Mouse (Mus musculus) kidney, embryonic 16.5 days (tissue): ENCODE results near the gene Cyct. TPM values are rescaled to one million over a fixed set of nuclear protein-coding genes. Genes with fewer than 3 reads are reported as not detected.

Source experiments
- ATAC-seq: fragments of 200-750 bp; cut with Nextera tagmentation; 2 replicates; pipeline ENCODE4 v1.8.0; 2017; ENCODE audit warnings: moderate TSS enrichment; ENCODE audit not compliant: low FRiP score, low TSS enrichment
- H3K27ac ChIP-seq: fragments of 300-500 bp; sonication (generic); 2 replicates; pipeline ENCODE4 v1.5.1; 2014; ENCODE audit warnings: low read length
- H3K27me3 ChIP-seq: fragments of 300-500 bp; sonication (generic); 2 replicates; pipeline ENCODE4 v1.6.1; 2014; ENCODE audit warnings: low read length, control low read depth, mixed read lengths; ENCODE audit not compliant: insufficient read depth
- H3K36me3 ChIP-seq: fragments of 300-500 bp; sonication (generic); 2 replicates; pipeline ENCODE4 v1.6.1; 2014; ENCODE audit warnings: low read length, control low read depth, mixed read lengths; ENCODE audit not compliant: insufficient read depth
- H3K4me1 ChIP-seq: fragments of 300-500 bp; sonication (generic); 2 replicates; pipeline ENCODE4 v1.6.1; 2014; ENCODE audit warnings: low read length, control low read depth, mixed read lengths; ENCODE audit not compliant: insufficient read depth
- H3K4me2 ChIP-seq: fragments of 300-500 bp; sonication (generic); replicated peaks from 2 replicates; pipeline ENCODE4 v1.6.1; 2014; ENCODE audit warnings: low read depth, low read length
- H3K4me3 ChIP-seq: fragments of 300-500 bp; sonication (generic); 2 replicates; pipeline ENCODE4 v1.5.1; 2014; ENCODE audit warnings: mild to moderate bottlenecking, low read length
- H3K9ac ChIP-seq: fragments of 300-500 bp; sonication (generic); replicated peaks from 2 replicates; pipeline ENCODE4 v1.6.1; 2014; ENCODE audit warnings: low read length
- H3K9me3 ChIP-seq: fragments of 300-500 bp; sonication (generic); 2 replicates; pipeline ENCODE4 v1.6.1; 2016; ENCODE audit warnings: low read length, control low read depth
- WGBS: fragments of 180-500 bp; shearing (Covaris S2); extraction: QIAGEN DNeasy Blood & Tissue Kit; methylation state at CpG from one replicate; pipeline ENCODE4 v1.1.7; 2014; 5-methylcytosine and 5-hydroxymethylcytosine counted together
- microRNA-seq: library from miRNA; unstranded; fragments of <30 nt; microRNA quantifications from one replicate; pipeline ENCODE4, GENCODE M21; 2016
- polyA plus RNA-seq: library from polyadenylated mRNA; unstranded; fragments of >200 nt; fragmentation: Nextera tagmentation; extraction: Ambion mirVana; gene quantifications from 2 replicates; pipeline ENCODE4 v1.2.1, GENCODE M21; 2015

Cyct gene
- polyA plus RNA-seq, 1 experiment from 2014 or later: not detected

DNA sequence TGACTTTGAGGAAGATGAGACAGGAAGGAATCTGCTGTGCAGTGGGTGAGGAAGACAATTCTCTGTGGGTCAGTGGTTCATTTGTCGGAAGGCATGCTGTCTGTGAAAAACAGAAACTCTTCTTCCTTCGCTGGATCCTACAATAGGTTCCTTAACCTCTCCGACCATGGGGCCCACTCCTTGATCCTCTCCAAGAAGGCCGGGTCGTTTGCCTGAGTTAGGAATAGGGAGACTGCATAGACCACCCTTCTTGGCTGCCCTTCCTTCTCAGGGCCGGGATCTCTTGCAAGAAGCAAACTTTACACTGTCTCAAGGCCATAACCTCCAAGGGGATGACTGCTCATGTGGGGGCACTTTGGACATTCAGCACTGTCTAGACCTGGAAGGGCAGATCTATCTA, 41.0 kb downstream of the Cyct start:
- H3K4me1 ChIP-seq: no peaks in the 10 kb centered on the region
- no peak overlapping the region for H3K9ac ChIP-seq
- ATAC-seq: no peak
- 63% methylated on average over 6 of the region's 6 CpGs for WGBS
- H3K36me3 ChIP-seq: no peaks in the 10 kb centered on the region
- H3K27me3 ChIP-seq: no peaks in the 10 kb centered on the region
- no peaks in the 10 kb centered on the region for H3K9me3 ChIP-seq
- H3K4me3 ChIP-seq: no peak overlapping the region
- H3K4me2 ChIP-seq: no peak overlapping the region
- no peak overlapping the region for H3K27ac ChIP-seq

Small RNA genes lying within 50 kb of the gene (microRNA-seq; reads per million reads assigned to microRNA genes)
- gene Gm44337: not detected

Other genes starting within 250 kb of the Cyct start
- gene Pde11a, start 21.7 kb downstream of the Cyct start, polyA plus RNA-seq: 0.91 and 1.5 TPM in 2 replicates
- gene Rbm45, start 9.5 kb upstream of the Cyct start, polyA plus RNA-seq: 14.5 and 16.9 TPM in 2 replicates
- gene Osbpl6, start 46.1 kb upstream of the Cyct start, polyA plus RNA-seq: 17.8 and 18.4 TPM in 2 replicates